19 mouse cellular contexts compared by ENCODE assay signal in the genomic region with DNA sequence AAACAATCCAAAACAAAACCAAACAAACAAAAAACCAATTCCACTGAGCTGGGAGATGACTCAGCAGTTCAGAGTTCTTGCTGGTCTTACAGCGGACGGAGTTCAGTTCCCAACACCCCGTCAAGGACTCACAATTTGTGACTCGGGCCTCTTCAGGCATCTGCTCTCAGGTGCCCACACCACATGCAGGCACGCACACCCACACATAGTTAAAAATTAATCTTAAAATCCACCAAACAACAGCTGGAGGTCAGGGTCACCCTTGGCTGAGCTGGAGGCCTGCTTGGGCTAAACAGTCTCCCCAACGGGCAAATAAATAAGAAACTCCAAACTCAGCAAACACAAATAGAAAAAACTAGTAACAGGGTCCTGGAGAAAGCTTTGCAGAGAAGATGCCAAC. TPM values are rescaled to one million over a fixed set of nuclear protein-coding genes. Genes with fewer than 3 reads are reported as not detected.
DNase-seq lines count a peak whose midpoint lies in the region; ATAC-seq and TF ChIP-seq lines count a peak whose summit lies in the region.
"Had no signal": no experiment of that assay in that cellular context is flagged by ENCODE, and none has a peak within 500 bp of the region (broad histone marks: within the 10 kb centered on the region; RNA-seq: fewer than 3 reads in every experiment).

No protein-coding gene starts in this region.

- WGBS in intestine, postnatal 0 days, result 39% methylated on average over 6 of the region's 6 CpGs

- H3K27ac ChIP-seq in intestine, postnatal 0 days (ENCODE audit: low read depth, low read length), result peak overlapping the region; percentile 66

- H3K9me3 ChIP-seq in intestine, postnatal 0 days (ENCODE audit: control insufficient read depth), result no peaks in the 10 kb centered on the region
- H3K9me3 ChIP-seq: G1E had no signal

- H3K36me3 ChIP-seq in intestine, postnatal 0 days (ENCODE audit: control insufficient read depth, insufficient read depth), result peaks cover 38% of the 10 kb centered on the region
- peaks cover 28% of the 10 kb centered on the region for H3K36me3 ChIP-seq in myocyte (ENCODE audit: control insufficient read depth, insufficient read depth)
- H3K36me3 ChIP-seq: G1E had no signal

- H3K79me2 ChIP-seq in myocyte (ENCODE audit: control insufficient read depth, insufficient read depth), result no peaks in the 10 kb centered on the region

- no peak overlapping the region for H3ac ChIP-seq in myocyte (ENCODE audit: control insufficient read depth, insufficient read length)

- DNase-seq in adrenal gland, adult 2 months, result peak; percentile 61
- DNase-seq in adrenal gland, postnatal 4 days (ENCODE audit: low spot score in 2 of 2), result no peak
- DNase-seq in kidney, postnatal 25 days, result peak; percentile 78 to 92
- no peak for DNase-seq in heart, postnatal 4 days
- DNase-seq in layer of hippocampus, adult 11-12 months (ENCODE audit: low spot score), result no peak
- no peak for DNase-seq in layer of hippocampus, adult 9-10 months (ENCODE audit: low spot score)
- DNase-seq: cerebellum, postnatal 14 days; forebrain, postnatal 0 days; gastrocnemius, postnatal 36 days; midbrain, embryonic 14.5 days had no signal

- no peak for TF ChIP-seq CTCF in intestine, postnatal 0 days (IDR thresholded peaks at IDR 0.05; ENCODE audit: low read depth)

- H3K4me2 ChIP-seq in intestine, postnatal 0 days (replicated peaks; ENCODE audit: low read depth), result no peak overlapping the region
- no peak overlapping the region for H3K4me2 ChIP-seq in myocyte (ENCODE audit: low read depth)

- H3K4me3 ChIP-seq in intestine, postnatal 0 days (ENCODE audit: low read depth, low read length), result no peak overlapping the region
- H3K4me3 ChIP-seq in myocyte, result no peak overlapping the region

- no peak overlapping the region for H3K9ac ChIP-seq in intestine, postnatal 0 days (ENCODE audit: low read depth, low read length)
- H3K9ac ChIP-seq: forebrain, postnatal 0 days had no signal

- no peak for ATAC-seq in intestine, postnatal 0 days
- ATAC-seq: forebrain, postnatal 0 days; inflammation-experienced regulatory T-cells, adult 6 months had no signal

- H3K4me1 ChIP-seq in intestine, postnatal 0 days (replicated peaks; ENCODE audit: control insufficient read depth, insufficient read depth, low read length), result peaks cover 9% of the 10 kb centered on the region; the same call in 1 of the 2 replicates

- H3K27me3 ChIP-seq in intestine, postnatal 0 days (replicated peaks; ENCODE audit: control insufficient read depth, insufficient read depth, low read length), result no peaks in the 10 kb centered on the region
- H3K27me3 ChIP-seq in myocyte (ENCODE audit: control insufficient read depth, insufficient read depth, insufficient read length), result no peaks in the 10 kb centered on the region

- no peak for TF ChIP-seq POLR2A in myocyte (IDR thresholded peaks at IDR 0.05; ENCODE audit: insufficient read length, low read depth)

TF ChIP-seq in myocyte, 11 proteins besides CTCF, POLR2A, EP300 and RAD21:
- TF ChIP-seq MYOD1 (IDR thresholded peaks at IDR 0.05; ENCODE audit: control insufficient read depth in 1 of 3, insufficient read length in 2 of 3, low read depth in 2 of 3) (peak in 1 of 3 experiments; percentile 13), MAX (IDR thresholded peaks at IDR 0.05; ENCODE audit: low read depth) (no peak), MYOG (IDR thresholded peaks at IDR 0.05; ENCODE audit: control insufficient read depth in 1 of 3, insufficient read depth in 1 of 3, insufficient read length in 2 of 3, low read depth in 2 of 3) (peak in 2 of 3 experiments; percentile 18 to 38)

RNA-seq across cellular contexts. Expression of a gene that starts 17.5 kb away (rescaled TPM):
- total RNA-seq in adrenal gland, adult 2 months (2021), result under 1 TPM in 1 of 2 experiments, not detected in 1; 0.90 TPM
- 0.51 and 0.67 TPM in 2 replicates for polyA plus RNA-seq in adrenal gland, adult 2 months (2012; rRNA removed)
- total RNA-seq in adrenal gland, postnatal 4 days (2021), result 1,000 to 10,000 TPM in 1 of 2 experiments, 1 to 10 TPM in 1; 1.1 to 5,957 TPM
- polyA plus RNA-seq in intestine, postnatal 0 days (2015; fragmentation: Nextera tagmentation; extraction: Ambion mirVana), result 75.8 and 118 TPM in 2 replicates
- polyA plus RNA-seq in myocyte (2012; fragmentation: generic; extraction: Trizol), result 85.4 TPM
- not detected for total RNA-seq in heart, postnatal 4 days (2021)
- total RNA-seq: forebrain, postnatal 0 days; G1E; gastrocnemius, postnatal 36 days; left cerebral cortex, adult 8-10 months had no signal
- polyA plus RNA-seq: embryonic facial prominence, embryonic 14.5 days; forebrain, postnatal 0 days; G1E; heart, postnatal 0 days; inflammation-experienced regulatory T-cells, adult 6 months; lung, embryonic 16.5 days; midbrain, embryonic 14.5 days; neural tube, embryonic 14.5 days had no signal

RNA-seq across cellular contexts. Expression of a gene that starts 35.3 kb away (rescaled TPM):
- total RNA-seq in adrenal gland, adult 2 months (2021), result 10 to 100 TPM; 76.9 to 91.2 TPM
- 204 and 210 TPM in 2 replicates for polyA plus RNA-seq in adrenal gland, adult 2 months (2012; rRNA removed)
- total RNA-seq in adrenal gland, postnatal 4 days (2021), result 10 to 100 TPM; 94.4 to 94.5 TPM
- polyA plus RNA-seq in intestine, postnatal 0 days (2015; fragmentation: Nextera tagmentation; extraction: Ambion mirVana), result 38.8 and 41.1 TPM in 2 replicates
- polyA plus RNA-seq in myocyte (2012; fragmentation: generic; extraction: Trizol), result 81.9 TPM
- 10 to 100 TPM; 62.7 to 65.0 TPM for total RNA-seq in heart, postnatal 4 days (2021)

Comparison
In these comparisons a context has a peak if more than half of its experiments do, and no peak if none do; other contexts are left out.
1. DNase-seq: peak in adrenal gland, adult 2 months (single experiment) and kidney, postnatal 25 days (2 of 2); none in adrenal gland, postnatal 4 days (0 of 2), heart, postnatal 4 days (single experiment), layer of hippocampus, adult 11-12 months (single experiment) and layer of hippocampus, adult 9-10 months (single experiment).